ENCODE assay signal across 8 mouse cellular contexts in the genomic region with DNA sequence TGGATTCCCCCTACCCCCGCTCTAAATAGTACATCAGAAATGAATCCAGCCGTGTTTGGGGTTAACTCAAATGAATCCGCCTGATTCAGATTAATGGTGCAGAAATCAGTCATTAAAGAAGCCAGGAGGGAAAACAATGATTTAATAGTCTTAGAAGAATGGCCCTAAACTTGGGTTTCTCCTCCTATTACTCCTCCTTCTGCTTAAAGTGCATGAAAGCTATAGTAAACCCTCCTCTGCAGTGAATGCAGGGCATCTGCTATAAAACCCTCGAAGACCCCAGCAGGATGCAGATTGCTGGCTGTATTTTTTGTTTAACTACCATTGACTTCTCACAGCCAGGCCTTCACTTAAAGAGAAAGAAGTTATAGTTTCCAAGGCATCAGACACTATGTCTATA.
"Had no signal": no experiment of that assay in that cellular context is flagged by ENCODE, and none has a peak within 500 bp of the region (broad histone marks: within the 10 kb centered on the region; RNA-seq: fewer than 3 reads in every experiment).

No protein-coding gene starts in this region.

- H3K9ac ChIP-seq: liver, embryonic 14.5 days had no signal

- ATAC-seq: intestine, embryonic 16.5 days had no signal

- H3K4me3 ChIP-seq: myocyte had no signal

- H3K27ac ChIP-seq: liver, embryonic 14.5 days had no signal

- DNase-seq: kidney, adult 8-10 months; lung, adult 18-20 months; right cerebral cortex, adult 18-20 months; right cerebral cortex, postnatal 25 days; thymus, postnatal 36 days had no signal
